Mouse (Mus musculus) E14TG2a.4 (cell line): Measurements from ENCODE around the gene Unc13b.

ENCODE experiments used
- H3K27me3 ChIP-seq: 2 replicates; pipeline ENCODE4 v1.6.1; 2014; ENCODE audit warnings: low read length, control low read depth; ENCODE audit not compliant: insufficient read depth
- H3K36me3 ChIP-seq: 2 replicates; pipeline ENCODE4 v1.6.1; 2014; ENCODE audit warnings: low read length, control low read depth; ENCODE audit not compliant: insufficient read depth
- H3K4me1 ChIP-seq: replicated peaks from 2 replicates; pipeline ENCODE4 v1.6.1; 2014; ENCODE audit warnings: low read depth, low read length, control low read depth
- H3K4me3 ChIP-seq: replicated peaks from 2 replicates; pipeline ENCODE4 v1.5.1; 2014; ENCODE audit warnings: mild to moderate bottlenecking, low read length
- H3K9me3 ChIP-seq: 2 replicates; pipeline ENCODE4 v1.6.1; 2014; ENCODE audit warnings: low read length, control low read depth
- CTCF ChIP-seq: conservative IDR thresholded peaks from 2 replicates; pipeline ENCODE4 v1.5.1; 2014; ENCODE audit warnings: low read length
- NANOG ChIP-seq: IDR thresholded peaks from 2 replicates; pipeline ENCODE4 v1.6.1; 2014; ENCODE audit warnings: borderline replicate concordance, low read length, mixed read lengths
- POU5F1 ChIP-seq: IDR thresholded peaks from 2 replicates; pipeline ENCODE4 v1.6.1; 2014; ENCODE audit warnings: low read length, borderline replicate concordance

Gene Unc13b

DNA sequence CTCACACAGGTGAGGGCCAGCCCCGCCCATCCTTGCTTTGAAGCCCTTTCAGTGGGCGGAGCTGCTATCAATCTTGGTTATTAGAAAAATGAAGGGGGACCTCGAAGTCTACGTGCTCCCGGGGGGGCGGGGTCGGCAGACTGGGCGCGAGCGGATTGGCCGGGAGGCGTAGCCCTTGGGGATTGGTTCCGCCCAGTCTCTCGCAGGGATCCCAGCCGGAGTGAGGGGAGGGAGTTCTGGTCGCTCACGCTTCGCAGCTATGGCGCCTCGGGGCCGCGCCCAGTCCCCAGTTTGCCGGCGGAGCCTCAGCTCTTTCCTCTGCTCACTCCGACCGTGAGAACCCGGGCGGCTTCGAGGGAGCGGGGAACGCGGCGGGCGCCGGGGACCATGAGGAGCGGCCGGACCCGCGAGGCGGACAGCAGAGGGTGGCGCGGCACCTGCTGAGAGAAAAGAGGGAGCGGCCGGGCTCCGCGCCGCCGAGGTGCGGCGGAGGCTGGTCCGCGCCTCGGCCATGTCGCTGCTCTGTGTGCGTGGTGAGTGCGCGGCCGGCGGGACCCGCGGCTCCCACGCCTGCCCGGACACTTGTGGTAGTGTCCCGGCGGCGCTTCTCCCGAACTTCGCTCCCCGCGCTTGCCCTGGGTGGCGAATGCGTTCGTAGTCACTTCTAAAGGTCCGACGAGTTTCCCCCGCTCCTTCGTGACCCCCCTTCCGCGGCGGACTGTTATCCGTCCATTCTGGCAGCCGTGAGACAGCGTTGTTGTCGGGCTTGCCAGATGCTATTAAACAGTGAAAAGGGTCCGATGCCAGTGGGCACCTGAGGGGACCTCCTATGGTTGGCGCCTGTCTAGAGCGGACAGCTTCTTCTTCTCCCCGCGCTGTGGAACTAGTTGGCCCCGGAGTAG lies at the start of gene Unc13b:
Gene Unc13b, plus strand, starts transcription at position 201 of the 902 bp plus-strand sequence.
- Histone ChIP-seq H3K4me1 (peaks cover 17% of the 10 kb centered on the region), H3K4me3 (peak within 1 kb of the TSS; percentile 94), H3K36me3 (no peaks in the 10 kb centered on the region), H3K27me3 (peaks cover 32% of the 10 kb centered on the region), H3K9me3 (no peaks in the 10 kb centered on the region)
- TF ChIP-seq POU5F1 (no peak), CTCF (no peak), NANOG (no peak)

DNA sequence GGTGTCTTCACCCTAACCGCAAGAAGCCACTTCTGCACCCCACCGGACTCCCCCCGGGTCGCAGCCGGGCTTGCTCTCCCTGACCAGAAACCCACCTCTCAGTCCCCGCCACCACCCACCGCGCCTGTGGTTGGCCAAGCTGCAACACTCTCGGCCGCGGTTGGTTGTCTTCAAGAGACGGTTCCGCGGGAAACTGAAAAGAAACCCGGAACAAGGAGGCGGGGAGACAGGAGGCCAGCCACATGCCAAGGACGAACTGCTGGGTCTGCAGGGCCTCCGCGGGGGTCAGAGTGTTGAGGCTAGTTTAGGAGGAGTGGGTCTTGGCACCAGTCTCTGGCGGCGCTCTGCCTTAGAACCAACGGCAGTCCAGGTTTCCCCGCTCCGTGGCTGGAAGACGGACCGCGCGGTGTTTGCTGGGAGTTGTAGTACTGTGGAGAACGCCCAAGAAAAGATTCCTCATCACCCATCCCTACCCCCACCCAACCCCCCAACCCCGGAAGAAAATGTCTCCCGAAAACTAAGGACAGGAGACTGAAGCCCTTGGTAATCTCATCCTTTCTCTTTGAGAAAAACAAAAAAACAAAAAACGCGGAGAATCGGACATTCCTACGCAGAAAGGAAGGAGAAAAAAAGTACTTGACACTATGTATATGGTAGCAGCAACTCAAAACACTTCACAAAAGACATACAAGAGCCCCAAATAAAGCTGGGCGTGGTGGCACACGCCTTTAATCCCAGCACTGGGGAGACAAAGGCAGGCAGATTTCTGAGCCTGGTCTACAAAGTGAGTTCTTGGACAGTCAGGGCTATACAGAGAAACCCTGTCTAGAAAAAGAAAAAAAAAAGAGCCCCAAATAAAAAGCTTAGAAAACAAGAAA lies 48.4 kb upstream of the Unc13b start, which contains the start of gene Fancg:
Gene Fancg, minus strand, starts transcription at position 346 of the 878 bp plus-strand sequence.
- H3K27me3 ChIP-seq, result no peaks in the 10 kb centered on the region
- H3K36me3 ChIP-seq, result peaks cover 36% of the 10 kb centered on the region
- H3K4me3 ChIP-seq, result peak within 1 kb of the TSS; percentile 86
- H3K9me3 ChIP-seq, result no peaks in the 10 kb centered on the region
- peaks cover 38% of the 10 kb centered on the region for H3K4me1 ChIP-seq
- TF ChIP-seq POU5F1, result no peak
- TF ChIP-seq CTCF, result no peak
- no peak for TF ChIP-seq NANOG

DNA sequence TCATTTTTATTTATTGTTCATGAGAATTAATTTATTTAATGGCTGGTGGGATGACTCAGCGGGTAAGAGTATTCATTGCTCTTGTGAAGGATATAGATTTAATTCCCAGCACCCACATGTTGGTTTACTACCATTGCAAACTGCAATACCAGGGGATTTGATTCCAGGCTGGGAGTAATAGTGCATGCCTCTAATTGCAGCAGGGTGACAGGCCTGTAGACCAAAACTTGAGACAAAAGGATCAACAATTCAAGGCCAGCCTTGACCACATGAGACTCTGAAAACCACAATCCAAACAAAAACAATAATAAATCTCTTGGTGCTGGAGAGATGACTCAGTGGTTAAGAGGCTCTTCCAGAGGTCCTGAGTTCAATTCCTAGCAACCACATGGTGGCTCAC lies 46.7 kb upstream of the Unc13b start:
- Histone ChIP-seq H3K4me1 (peaks cover 34% of the 10 kb centered on the region), H3K36me3 (peaks cover 27% of the 10 kb centered on the region), H3K27me3 (no peaks in the 10 kb centered on the region), H3K9me3 (no peaks in the 10 kb centered on the region), H3K4me3 (no peak overlapping the region)
- TF ChIP-seq POU5F1 (no peak), CTCF (no peak), NANOG (no peak)

DNA sequence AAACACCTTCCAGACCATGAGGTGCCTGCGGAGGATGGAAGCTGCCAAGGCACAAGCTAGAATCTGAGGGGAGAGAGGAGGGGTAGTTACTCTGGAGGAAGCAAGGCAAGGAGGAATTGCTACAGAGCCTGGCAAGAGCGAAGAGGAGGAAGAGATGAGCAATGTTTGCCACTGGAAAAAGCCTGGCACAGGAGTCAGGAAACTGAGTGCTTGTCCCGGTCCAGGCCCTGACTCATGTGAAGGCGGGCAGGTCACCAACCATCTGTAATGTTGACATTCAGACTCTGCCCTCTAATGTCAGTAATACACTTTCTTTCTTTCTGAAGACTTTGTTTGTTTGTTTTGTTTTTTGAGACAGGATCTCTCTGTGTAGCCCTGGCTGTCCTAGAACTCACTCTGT lies 40.6 kb upstream of the Unc13b start:
- TF ChIP-seq NANOG (no peak), POU5F1 (no peak), CTCF (no peak)

DNA sequence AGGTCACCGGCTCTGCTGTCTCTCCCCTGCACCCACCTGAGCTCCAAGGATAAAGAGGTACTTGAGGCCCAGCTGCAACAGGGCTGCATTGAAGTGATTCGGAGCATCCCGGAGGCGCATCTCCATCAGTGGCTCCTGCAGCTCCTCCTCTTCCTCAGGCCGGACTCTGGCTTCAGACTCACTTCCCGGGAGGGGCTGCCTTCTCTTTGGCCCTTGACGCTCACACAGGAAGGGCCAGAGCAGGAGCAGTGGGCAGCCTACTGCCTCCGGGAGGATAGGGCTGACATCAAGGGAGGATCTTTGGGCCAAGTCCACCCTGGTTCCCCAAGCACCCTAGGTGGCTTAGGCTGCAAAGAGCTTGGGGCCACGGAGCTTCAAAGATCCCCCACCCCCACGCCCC lies 39.6 kb upstream of the Unc13b start:
- H3K27me3 ChIP-seq, result no peaks in the 10 kb centered on the region
- no peaks in the 10 kb centered on the region for H3K9me3 ChIP-seq
- H3K4me1 ChIP-seq, result peaks cover 47% of the 10 kb centered on the region
- peak overlapping the region; percentile 27 for H3K4me3 ChIP-seq
- TF ChIP-seq POU5F1 (no peak), NANOG (no peak), CTCF (no peak)
- peaks cover 77% of the 10 kb centered on the region for H3K36me3 ChIP-seq

More for the DNA sequence above, 40.6 kb upstream of the Unc13b start:
- Histone ChIP-seq H3K4me1 (peaks cover 37% of the 10 kb centered on the region), H3K9me3 (no peaks in the 10 kb centered on the region), H3K4me3 (no peak overlapping the region), H3K27me3 (no peaks in the 10 kb centered on the region), H3K36me3 (peaks cover 67% of the 10 kb centered on the region)

DNA sequence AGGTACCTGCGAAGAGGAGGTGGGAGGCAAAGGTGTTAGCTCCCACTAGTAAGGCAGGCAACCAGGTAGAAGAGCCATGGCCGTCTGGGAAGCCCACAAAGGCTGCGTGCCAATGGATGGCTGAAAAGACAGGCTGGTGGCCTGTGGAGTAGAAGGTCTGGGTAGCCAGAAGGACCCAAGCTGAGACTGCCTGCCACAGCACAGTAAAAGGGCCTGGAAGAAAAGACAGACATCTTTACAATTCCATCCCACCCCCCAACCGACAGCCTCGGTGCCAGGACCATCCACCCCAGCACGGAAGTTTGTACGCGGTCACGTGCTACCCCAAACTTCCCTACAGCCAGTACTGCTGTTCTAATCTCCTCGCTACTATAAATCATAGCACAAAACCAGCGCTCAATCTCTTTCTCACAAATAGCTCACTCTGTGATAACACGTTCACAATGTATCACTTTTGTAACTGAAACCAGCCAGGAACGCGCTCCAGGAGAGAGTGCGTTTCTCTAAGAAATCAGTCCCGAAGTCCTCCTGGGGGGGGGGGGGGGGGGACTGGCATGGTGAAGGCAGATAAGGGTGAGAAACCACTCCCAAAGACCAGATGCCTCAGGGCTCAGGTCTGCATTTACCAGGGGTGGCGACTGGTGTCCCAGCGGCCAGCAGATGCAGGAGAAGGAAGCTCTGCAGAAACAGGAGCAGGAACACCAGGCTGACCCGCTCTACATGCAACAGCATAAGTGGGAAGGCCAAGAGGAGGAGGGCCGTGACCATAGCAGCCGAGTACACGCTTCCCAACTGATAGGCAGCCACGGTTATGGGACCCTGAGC lies 38.9 kb upstream of the Unc13b start:
- Histone ChIP-seq H3K27me3 (no peaks in the 10 kb centered on the region), H3K4me1 (peaks cover 53% of the 10 kb centered on the region), H3K9me3 (no peaks in the 10 kb centered on the region), H3K36me3 (peaks cover 84% of the 10 kb centered on the region), H3K4me3 (peak overlapping the region; percentile 27)
- no peak for TF ChIP-seq NANOG
- no peak for TF ChIP-seq CTCF
- no peak for TF ChIP-seq POU5F1

DNA sequence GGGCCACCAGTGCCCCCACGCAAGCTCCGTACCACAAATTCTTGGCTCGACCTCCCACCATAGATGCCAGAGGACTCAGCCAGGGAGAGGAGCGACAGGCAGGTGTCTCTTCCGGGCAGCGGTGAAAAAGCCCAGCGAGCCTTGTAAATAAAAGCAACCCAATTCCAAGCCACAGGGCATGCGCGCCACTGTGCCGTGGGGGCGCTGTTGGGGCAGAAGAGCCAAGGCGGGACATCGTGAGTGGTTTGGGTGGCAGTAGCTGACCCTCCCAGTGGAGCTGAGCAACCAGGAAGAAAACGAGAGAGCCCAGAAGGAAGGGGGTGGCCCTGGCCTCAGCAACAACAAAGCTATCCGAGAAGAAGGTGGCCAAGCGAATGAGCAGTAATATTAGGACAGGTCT lies 37.9 kb upstream of the Unc13b start:
- TF ChIP-seq POU5F1 (no peak), CTCF (peak; percentile 11; the same call in 1 of the 2 replicates), NANOG (no peak)
- no peaks in the 10 kb centered on the region for H3K27me3 ChIP-seq
- peak overlapping the region; percentile 53 for H3K4me3 ChIP-seq
- H3K36me3 ChIP-seq, result peaks cover 84% of the 10 kb centered on the region
- H3K9me3 ChIP-seq, result no peaks in the 10 kb centered on the region
- H3K4me1 ChIP-seq, result peaks cover 58% of the 10 kb centered on the region

DNA sequence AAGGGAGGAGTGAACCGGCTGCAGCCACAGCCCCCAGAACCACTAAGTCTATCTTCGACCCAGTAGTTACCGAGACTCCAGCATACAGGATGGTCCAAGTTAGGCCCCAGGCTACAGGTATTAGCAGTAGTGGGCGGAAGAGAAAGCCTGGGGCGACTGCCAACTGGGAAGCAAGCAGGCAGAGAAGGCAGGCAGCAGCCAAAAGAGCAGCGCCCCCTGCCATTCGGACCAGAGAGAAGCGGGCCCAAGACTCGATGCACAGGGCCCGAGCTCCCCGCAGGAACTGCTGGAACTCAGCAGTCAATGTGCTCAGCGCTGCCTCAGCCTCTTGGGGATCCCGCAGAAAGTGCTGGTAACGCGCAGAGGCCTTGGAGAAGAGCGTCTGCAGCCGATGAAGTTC lies 37.4 kb upstream of the Unc13b start:
- no peaks in the 10 kb centered on the region for H3K27me3 ChIP-seq
- H3K4me3 ChIP-seq, result peak overlapping the region; percentile 53
- TF ChIP-seq NANOG (no peak), POU5F1 (no peak), CTCF (peak; percentile 31)
- no peaks in the 10 kb centered on the region for H3K9me3 ChIP-seq
- peaks cover 62% of the 10 kb centered on the region for H3K4me1 ChIP-seq
- peaks cover 84% of the 10 kb centered on the region for H3K36me3 ChIP-seq
